Mouse (Mus musculus) testis, adult 2 months (tissue): ENCODE measurements around the gene Pparg.
A peak's percentile ranks its signal among the peaks of the same experiment; 100 is the strongest.

Experiments
- CTCF ChIP-seq: fragments of 200-500 bp; IDR thresholded peaks from 2 replicates; pipeline ENCODE4 v1.5.1; 2012; ENCODE audit warnings: low read depth, mild to moderate bottlenecking, inconsistent platforms, low read length, moderate library complexity; ENCODE audit not compliant: control insufficient read depth, insufficient read depth, insufficient replicate concordance
- POLR2A ChIP-seq: fragments of 200-500 bp; IDR thresholded peaks from 2 replicates; pipeline ENCODE4 v1.6.1; 2012; ENCODE audit warnings: low read depth, mild to moderate bottlenecking, inconsistent platforms, low read length, moderate library complexity; ENCODE audit not compliant: control insufficient read depth

DNA sequence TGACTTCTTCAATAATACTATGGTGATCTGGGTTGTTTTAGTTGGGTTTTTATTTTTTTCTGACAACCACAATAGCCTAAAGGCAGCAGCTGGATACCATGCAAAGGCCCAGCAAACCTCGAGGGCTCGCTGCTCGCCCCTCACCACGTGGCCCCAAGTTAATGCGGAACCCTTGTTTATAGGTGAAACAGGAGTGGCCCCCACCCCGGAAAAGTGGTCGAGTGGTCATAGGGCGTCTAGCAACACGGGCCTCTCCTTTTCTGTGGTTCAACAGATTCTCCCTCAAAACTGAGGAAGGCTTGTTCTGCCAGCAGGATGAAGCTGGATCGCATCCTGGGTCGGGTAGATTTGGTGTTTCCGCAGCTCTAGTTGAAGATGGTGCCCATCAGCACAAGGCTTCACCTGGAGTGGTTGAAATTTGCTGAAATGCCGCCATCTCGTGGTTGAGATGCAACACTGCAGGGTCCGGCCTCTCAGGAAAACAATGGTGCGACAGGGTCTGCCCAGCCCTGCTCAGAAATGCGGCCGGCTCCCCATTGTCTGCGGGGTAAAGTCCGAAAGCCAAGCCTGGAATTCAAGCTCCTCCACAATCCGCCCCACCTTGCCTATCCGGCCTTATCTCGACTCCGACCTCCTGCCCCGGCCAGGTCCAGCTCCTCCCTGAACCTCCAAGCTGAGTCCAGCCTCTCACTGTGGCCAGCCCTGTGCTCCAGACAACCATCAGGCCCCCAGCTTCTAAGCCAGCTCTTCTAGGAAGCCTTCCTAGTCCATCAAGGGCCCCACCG is 178.1 kb downstream of the Pparg start:
- TF ChIP-seq CTCF (peak; percentile 93), POLR2A (no peak)
